Comparison of ENCODE assay signal across 14 mouse cellular contexts in the genomic region with DNA sequence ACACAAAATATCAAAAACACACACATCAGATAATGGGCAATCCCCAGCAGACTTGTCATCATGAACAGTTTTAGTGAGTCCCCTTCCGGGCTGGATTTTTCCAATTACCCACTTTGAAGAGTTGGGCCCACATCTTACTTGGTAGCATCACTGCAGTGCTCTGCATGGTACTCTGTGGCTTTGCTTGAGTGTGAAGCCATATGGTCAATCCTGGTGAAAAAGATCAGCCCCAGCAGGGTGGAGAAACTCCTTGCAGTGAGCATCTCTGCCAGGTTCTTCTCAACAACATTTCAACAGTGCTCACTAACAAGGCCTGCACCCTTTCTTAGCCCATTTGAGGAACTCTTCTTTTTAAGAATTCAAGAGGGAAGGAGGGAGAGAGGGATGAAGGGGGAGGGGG.
DNase-seq lines count a peak whose midpoint lies in the region.
"Had no signal": no experiment of that assay in that cellular context is flagged by ENCODE, and none has a peak within 500 bp of the region (broad histone marks: within the 10 kb centered on the region; RNA-seq: fewer than 3 reads in every experiment).

No protein-coding gene starts in this region.

- peak; percentile 22 to 45 for DNase-seq in cerebellum, adult 18-20 months
- DNase-seq in cerebellum, adult 8-10 months: no peak
- peak; percentile 48 for DNase-seq in cerebellum, adult 9-10 months
- DNase-seq in cerebellum, postnatal 14 days: no peak
- peak; percentile 55 to 61 for DNase-seq in cerebellum, postnatal 25 days
- no peak for DNase-seq in cerebellum, postnatal 10 days
- peak; percentile 40 to 46 for DNase-seq in cerebellum, postnatal 36 days
- DNase-seq in left cerebral cortex, postnatal 10 days (ENCODE audit: extremely low spot score in 1 of 2, low spot score in 2 of 2): no peak
- DNase-seq: adrenal gland, adult 2 months; adrenal gland, postnatal 10 days; adrenal gland, postnatal 25 days; embryo, embryonic 11 days; gastrocnemius, adult 2 months; gastrocnemius, postnatal 10 days had no signal

- intact Hi-C loops in left cerebral cortex, postnatal 10 days (cut with DNase I): no loop called here

Comparison
In these comparisons a context has a peak if more than half of its experiments do, and no peak if none do; other contexts are left out.
1. DNase-seq: peak in cerebellum, adult 18-20 months (2 of 2), cerebellum, adult 9-10 months (single experiment), cerebellum, postnatal 25 days (2 of 2) and cerebellum, postnatal 36 days (2 of 2); none in cerebellum, adult 8-10 months (single experiment), cerebellum, postnatal 14 days (0 of 2), cerebellum, postnatal 10 days (0 of 2) and left cerebral cortex, postnatal 10 days (0 of 2).